Mouse (Mus musculus): Measurements from ENCODE around the gene Sox1.

The Sox1 gene

DNA sequence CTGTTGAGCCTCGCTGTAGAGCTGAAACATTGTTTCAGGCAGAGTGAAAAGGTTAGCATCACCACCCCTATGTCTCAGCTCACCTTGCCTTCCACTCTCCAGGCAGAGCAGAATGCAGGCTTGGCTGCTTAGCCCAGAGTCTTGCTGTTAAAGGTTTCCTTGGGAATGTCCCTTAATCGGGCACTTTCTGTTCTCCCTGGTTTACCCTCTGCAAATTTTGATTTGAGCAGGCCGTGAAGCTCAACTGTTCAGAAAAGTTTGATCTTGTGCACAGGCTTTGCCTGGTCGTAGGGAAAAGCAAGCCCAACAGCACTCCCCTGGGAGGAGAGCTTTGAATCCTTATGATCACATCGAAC, 6.0 kb upstream of the Sox1 start:
- in situ Hi-C loops (cut with MboI, MseI) = no loop called here

DNA sequence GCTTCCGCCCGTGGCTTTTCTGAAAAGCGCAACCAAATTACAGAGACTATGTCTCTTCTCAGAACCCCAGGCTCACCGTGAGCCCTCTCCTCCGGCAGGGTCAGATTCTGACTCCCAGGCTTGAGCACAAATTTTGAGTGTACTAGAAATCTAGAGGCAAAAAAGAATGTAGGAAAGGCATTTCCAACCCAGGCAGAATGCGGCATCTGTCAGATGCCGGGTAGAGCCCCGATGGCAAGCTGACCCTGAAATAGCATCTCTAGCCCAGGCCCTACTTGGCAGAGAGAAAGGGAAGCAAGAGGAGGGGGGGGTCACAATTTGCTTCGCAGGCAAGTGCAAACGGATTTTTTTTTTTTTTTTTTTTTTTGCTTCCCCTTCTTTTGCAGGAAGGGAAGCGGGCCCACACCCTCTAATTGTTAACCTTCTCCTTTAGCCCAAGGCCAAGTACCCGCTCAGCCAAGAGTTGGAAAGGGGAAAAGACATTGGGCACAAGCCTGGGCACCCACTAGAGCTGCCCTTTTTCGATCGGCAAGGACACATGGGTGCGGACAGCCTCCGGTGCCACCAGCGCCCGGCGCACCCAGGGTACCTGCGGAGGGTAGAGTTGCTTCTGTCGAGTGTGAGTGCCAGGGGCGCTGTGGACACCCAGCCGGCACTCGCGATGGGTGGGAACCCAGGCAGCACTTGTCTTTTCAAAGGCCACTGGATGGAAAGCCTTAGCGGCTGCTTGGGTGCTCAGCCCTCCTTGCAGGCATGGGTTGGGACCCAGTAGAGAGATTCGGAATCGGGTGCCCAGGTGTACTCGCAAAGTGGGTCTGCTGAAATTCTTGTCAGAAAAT, 5.1 kb upstream of the Sox1 start:
- in situ Hi-C loops (cut with MboI, MseI) = no loop called here

DNA sequence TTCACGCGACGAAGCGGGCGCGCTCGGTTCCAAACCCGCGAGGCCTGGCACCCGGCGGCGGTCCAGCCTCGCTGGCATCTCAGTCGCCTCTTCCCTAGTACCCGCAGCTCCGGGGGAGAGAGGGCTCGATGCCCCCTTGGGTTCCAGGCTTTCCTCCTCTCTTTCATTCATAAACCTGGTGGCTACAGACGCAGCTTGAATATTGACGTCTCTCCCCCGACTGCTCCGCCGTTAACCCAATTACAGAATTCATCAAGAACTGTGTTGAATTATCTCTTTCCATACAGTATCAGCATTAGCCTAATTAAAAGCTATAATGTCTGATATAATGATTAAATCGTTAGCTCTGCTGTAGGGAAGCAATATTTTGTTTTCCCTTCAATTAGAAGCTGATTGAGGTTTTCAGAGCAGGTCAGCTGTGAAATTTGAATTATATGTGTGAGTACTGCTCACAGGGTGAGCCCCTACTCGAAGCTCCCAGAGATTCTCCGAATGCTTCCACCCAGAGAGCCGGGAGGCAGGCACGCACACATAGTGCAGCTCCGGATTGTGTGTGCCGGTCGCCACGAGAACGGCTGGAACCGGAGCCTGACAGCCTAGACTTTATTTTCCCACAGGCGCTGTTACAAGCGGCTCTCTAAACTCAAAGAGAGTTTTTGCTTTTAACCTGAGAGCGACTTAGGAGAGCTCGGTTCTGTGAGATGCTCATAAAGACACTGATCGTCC, 4.3 kb upstream of the Sox1 start:
- in situ Hi-C loops (cut with MboI, MseI) = no loop called here

- in situ Hi-C loops (cut with MboI, MseI) = no loop called here
These were observed 3.5 kb upstream of the Sox1 start for GRCm38 (mm10) chr8:12391366-12392250.

DNA sequence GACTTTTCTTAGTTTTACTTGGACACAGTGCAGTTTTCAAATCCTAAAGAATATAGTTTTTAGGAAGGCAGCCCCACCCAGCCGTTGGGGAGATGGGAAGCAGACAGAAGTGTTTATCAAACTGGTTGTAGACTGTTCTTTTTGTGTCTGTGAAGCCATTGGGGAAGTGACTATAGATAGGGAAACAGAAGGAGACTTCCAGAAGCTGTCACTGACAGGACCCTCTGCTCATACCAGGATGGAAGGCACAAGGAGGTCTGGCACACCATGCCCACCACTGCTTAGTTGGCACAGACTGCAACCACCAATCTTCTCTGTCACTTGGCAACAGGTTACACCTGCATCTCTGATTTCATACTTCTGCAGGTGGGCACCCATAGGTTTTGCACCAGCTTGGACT, 2.3 kb upstream of the Sox1 start:
- in situ Hi-C loops (cut with MboI, MseI) = no loop called here

- in situ Hi-C loops (cut with MboI, MseI) = no loop called here
These were observed 602 bp upstream of the Sox1 start for GRCm38 (mm10) chr8:12394385-12395000.

DNA sequence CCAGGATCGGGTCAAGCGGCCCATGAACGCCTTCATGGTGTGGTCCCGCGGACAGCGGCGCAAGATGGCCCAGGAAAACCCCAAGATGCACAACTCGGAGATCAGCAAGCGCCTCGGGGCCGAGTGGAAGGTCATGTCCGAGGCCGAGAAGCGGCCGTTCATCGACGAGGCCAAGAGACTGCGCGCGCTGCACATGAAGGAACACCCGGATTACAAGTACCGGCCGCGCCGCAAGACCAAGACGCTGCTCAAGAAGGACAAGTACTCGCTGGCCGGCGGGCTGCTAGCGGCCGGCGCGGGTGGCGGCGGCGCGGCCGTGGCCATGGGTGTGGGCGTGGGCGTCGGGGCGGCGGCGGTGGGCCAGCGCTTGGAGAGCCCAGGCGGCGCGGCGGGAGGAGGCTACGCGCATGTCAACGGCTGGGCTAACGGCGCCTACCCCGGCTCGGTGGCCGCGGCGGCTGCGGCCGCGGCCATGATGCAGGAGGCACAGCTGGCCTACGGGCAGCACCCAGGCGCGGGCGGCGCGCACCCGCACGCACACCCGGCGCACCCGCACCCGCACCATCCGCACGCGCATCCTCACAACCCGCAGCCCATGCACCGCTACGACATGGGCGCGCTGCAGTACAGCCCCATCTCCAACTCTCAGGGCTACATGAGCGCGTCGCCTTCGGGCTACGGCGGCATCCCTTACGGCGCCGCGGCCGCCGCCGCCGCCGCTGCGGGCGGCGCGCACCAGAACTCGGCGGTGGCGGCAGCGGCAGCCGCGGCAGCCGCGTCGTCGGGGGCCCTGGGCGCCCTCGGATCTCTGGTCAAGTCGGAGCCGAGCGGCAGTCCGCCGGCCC, 1.6 kb downstream of the Sox1 start:
- in situ Hi-C loops (cut with MboI, MseI) = no loop called here

- in situ Hi-C loops (cut with MboI, MseI) = no loop called here
These were observed 2.3 kb downstream of the Sox1 start for GRCm38 (mm10) chr8:12397346-12397925.

DNA sequence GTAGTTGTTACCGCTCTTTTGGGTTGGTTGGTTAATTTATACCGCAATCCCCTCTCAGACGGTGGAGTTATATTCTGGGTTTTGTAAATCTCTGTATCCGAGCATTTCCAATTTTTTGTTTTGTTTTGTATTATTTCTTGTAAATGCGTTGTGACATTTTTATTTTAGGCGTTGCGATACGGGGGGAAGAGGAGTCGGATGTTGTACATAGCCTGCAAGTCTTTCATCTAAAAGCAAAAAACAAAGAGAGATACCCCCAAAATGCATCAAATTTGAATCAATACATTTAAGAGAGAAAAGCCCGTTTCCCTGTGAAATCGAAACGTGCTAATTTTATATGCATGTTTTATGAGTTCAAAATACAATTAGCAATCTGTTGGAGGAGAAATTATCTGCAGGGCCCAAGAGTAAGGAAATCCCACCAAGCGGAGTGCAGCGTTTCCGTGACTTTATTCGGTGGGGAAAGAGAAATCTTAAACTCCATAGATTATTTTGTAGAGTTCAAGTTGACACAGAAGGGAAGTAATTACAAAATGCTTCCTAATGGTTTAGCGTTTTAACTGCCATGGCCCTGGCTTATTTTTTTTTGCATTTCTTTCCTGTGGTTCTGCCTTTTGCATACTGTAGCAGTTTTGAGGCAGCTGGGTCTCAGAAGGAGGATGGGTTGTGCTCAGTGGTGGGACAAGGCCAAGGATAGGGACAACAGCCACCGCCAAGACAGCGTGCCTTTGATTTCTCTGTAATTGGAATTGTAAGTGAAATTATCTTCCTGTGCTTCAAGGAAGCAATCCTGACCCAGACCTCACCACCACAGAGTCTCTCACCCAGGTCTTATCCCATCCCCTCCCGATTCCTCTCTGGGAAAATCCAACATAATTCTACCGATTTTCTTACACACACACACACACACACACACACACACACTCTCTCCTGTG, 3.2 kb downstream of the Sox1 start:
- in situ Hi-C loops (cut with MboI, MseI) = no loop called here

GRCm38 (mm10) chr8:12399421-12400205, 4.5 kb downstream of the Sox1 start:
- in situ Hi-C loops (cut with MboI, MseI) = no loop called here

DNA sequence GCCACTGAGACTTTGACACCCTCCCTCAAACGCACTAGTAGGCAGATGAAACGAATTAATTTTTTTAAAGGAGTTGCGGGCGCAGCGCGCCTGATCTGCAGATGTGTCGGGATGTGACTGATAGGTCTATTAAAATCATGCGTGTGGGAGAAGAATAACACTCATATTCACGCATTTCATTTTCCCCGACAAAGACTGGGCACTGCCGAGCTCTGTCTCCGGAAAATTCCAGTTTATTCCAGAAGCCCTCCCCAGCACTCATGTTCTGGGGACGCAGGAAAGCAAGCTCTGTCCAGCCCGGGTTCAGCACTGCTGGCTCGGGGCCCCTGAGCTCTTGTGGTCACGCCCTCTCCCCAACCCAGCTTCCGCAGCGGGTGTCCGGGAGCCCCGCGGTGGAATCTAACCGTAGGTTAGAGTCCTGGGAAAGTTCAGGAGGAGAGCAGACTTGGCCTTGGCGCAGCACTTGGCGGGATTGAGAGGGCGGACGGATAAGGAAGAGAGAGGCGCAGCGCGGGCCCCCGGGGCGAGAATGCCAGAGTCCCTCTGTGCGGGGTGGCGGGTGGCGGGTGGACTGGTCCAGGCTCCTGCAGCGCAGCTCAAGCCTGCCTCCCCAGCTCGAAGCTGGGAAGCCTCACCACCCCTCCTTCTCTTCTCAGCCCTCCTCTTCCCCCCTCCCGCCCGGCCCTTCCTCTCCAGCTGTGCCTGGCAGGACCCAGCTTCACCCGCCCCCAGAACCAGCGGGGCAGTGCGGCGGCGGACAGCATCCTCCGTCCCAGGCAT, 5.7 kb downstream of the Sox1 start:
- in situ Hi-C loops (cut with MboI, MseI) = no loop called here

- in situ Hi-C loops (cut with MboI, MseI) = no loop called here
These were observed 6.5 kb downstream of the Sox1 start for GRCm38 (mm10) chr8:12401391-12402270.

DNA sequence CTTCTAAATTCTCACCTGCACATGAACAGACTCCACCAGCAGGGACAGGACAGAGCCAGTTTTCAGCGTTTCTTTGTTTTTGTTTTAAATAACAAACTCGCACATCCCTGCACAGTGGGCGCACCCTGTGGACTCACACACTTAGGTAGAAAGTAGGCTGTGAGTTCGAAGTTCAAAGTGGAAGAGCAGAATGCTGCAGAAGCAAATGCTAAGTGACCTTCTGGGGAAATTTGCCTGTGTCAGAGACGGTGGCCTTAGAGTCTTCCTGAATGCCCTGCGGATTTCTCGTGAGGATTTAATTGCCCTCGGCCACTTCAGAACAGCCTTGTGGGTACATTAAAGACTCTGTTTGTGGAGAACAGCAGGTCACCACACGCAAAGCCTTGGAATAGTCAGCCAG, 7.6 kb downstream of the Sox1 start:
- in situ Hi-C loops (cut with MboI, MseI) = no loop called here

- in situ Hi-C loops (cut with MboI, MseI) = no loop called here
These were observed 12.9 kb downstream of the Sox1 start for GRCm38 (mm10) chr8:12408020-12408419.

- in situ Hi-C loops (cut with MboI, MseI) = no loop called here
These were observed 14.9 kb downstream of the Sox1 start for GRCm38 (mm10) chr8:12409976-12410375.

DNA sequence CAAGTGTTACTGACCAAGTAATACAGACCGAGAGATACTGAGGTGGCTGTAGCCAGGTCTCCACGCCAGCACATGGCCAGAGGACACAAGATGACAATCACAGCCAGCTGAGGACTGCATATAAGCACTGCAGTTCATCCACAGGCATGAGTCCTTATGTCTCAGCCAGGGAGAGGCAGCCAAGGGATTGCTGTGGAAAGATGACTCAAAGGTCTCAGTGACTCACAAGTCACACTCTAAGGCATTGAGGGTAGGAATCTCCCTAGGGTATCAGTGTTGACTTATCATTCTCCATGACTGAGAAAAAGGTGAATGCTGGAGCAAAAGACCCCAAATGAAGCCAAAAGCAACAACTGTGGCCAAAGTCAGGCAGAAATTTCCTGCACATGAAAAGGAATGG, 22.0 kb downstream of the Sox1 start:
- in situ Hi-C loops (cut with MboI, MseI) = no loop called here

GRCm38 (mm10) chr8:12420537-12420936, 25.4 kb downstream of the Sox1 start:
- in situ Hi-C loops (cut with MboI, MseI) = no loop called here
